Mouse (Mus musculus) embryo, embryonic 11 days (tissue): ENCODE results near the gene Zmynd10.
A peak's percentile ranks its signal among the peaks of the same experiment; 100 is the strongest.
"Not testable (repeated sequence)": the region's sequence is repeated elsewhere in the genome, so short reads cannot be mapped to it uniquely, and the experiment has no call there.

Source experiments
- DNase-seq: peaks from one replicate; pipeline ENCODE4 v3.0.0-alpha.2; 2015

The Zmynd10 gene

DNA sequence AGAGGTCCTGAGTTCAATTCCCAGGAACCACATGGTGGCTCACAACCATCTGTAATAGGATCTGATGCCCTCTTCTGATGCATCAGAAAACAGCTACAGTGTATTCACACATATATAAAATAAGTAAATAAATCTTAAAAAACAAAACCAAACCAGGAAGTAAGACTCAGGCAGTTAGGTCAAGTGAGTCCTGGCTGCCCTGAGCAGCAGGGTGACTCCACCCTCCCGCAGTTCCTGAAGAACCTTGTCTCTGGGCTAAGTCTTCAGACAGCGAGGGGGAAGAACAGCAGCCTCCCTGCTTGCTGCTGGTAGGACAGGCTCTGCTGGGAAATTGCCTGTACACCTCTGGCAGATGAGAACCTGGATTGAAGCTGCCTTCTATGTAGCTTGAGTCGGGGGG, 9.2 kb downstream of the Zmynd10 start:
- DNase-seq, result no peak

DNA sequence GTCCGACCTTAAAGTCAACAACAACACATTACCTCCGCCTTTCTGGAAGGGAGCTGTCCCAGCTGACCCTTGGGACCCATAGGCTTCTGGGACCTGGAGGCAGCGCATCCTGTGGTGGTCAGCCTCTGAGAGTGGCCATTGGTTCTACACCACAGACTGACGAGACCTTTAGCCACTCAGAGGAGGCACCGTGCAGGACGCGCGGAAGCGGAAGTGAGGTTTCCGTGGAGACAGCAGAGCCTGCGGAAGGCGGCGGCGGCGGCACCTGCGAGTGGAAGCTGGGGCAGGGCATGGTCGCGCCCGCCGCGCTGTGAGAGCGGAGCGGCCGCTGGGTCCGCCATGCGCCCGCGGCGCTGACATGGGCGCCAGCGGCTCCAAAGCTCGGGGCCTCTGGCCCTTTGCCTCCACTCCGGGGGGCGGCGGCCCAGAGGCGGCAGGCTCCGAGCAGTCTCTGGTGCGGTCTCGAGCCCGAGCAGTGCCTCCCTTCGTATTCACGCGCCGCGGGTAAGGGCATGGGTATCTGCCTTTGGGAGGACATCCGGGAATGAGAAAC, 16.0 kb downstream of the Zmynd10 start, which contains the start of gene Tusc2:
Tusc2 (plus strand) TSS at position 227 of the 553 bp plus-strand sequence.
- peak; percentile 96 for DNase-seq

DNA sequence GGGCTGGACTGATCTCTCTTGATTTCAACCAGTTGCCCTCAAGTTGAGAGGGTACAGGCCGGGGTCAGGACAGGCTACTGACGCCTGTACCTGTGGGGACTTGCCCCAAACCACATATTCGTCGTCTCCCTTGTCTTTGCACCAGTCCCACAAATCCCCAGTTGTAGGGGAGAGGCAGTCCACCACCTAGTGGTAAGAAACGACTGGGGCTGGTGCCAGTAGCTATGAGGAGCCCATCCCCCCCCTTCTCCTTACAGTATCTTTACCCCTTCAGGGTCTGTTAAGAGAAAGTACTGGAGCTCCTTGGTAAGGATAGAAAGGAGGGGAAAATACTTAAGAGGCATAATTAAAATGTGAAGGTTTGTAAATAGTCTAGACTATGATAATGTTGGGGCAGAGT, 18.5 kb downstream of the Zmynd10 start:
- DNase-seq, result not testable (repeated sequence)

DNA sequence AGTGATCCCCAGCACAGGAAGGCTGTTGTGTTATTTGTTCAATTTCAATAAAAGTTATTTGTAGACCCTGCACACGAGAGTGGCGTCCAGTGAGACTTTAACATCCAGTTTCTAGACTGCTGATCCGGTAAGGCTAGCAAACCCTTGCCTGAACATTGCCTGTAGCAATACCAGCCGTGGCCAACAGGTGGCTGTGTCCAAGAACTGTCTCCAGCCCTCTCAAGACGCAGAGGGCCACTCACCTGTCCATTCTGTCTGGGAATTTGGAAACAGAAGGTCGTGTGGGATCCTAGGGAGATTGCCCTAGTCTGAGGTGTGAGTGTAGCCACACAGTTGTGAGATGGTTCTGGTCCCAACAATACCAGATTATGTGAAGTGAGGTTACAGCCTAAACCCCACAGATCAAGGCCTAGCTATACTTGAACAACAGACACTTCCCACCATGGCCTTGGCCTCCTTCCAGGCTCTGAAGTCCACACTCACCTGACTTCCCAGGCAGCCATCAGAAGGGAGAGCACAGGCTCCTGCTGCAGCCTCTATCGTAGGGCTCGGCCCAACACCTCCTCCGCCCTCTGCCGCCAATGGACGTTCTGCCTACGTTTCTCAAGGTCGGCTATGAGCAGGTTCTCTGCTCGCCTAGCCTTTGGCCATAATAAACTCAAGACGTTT, 19.1 kb downstream of the Zmynd10 start:
- DNase-seq, result peak; percentile 81

DNA sequence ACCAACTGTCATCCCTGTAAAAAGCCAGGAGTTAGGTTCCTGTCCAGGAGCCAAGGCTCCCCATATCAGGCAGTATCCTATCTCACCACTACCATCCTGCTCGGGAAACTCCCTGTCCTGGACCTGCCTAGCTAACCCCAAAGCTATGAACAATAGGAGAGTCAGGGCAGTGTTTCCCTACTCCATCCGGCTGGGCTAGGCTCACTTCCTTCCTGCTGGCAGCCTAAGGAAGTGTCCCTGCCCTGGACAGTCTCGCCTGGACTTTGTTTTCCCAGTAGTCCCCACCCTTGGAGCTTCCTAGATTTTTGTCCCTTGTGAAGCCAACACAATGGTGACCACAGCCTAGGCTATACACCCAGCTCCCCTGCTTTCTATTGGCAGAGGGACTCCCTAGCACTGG, 19.8 kb downstream of the Zmynd10 start:
- no peak for DNase-seq

DNA sequence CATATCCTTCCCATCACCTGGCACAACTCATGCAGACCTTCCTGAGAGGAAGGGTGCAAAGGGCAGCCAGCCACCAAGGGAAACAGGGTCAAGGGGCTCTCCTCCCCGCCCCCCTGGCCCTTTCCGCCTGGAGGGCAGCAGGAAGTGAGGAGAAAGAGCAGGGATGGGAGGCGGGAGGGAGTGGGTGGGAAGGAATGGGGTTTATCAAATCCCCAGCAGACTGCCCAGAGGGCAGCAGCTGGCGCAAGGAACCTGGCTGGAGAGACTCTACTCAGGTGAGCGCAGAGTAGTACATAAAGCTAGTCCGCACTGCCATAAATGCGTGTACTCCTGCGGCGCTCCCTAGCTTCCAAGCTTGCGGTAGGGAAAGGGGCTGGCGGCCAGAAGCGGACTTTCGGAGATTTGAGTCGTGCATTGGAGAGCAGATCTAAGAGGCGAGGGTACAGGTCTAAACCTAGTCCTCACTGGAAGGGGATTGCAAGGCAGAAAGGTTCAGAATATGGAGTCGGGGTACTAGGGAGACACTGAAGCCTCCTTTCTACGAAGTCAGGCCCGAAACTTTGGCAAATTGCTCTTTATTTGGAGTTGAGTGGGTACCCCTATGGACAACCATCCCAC, 20.7 kb downstream of the Zmynd10 start, which contains the start of gene Hyal2:
Hyal2 (plus strand) TSS at position 244 of the 618 bp plus-strand sequence.
- peak; percentile 30 for DNase-seq

DNA sequence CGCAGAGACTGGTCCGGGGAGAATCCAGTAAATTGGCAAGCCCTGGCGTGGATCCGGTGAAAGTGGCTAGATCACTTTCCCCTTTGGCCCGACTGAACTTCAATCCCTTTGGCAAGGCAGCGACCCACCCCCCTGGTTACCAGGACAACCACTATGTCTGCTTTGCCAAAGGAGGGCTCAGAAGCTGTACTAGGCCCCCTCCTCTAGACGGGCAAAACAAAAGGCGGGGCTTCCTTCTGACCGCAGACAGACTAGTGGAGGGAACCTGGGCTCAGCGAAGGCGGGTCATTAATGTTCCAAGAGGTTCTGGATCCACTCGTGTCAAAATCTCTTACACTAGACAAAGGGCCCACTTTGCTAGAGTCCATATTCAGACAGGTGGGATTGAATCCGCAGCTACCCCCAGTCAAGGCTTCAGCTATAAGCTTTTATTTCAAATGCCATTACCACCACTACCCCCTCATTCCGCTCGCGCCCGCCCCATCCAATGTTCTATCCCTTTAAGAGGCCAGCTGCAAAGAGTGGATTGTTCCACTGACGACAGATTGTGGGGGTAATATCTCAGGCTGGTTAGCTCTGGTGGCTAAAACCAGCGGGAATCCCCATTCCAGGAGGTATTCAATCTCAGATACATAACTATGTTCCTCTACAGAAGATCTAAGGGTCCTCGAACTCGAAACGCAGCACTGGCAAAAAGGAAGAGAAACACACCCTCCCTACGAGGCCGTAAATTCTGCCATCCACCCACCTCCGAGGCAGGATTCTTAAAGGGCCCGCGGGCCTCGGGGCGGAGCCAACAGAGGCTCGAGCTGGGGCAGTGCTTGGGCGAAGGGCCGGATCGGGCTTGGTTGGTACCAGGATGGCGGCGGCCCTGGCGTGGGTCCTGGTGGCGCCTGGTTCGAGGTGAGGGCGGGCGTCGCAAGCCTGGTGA, 21.5 kb downstream of the Zmynd10 start:
- peak; percentile 95 for DNase-seq

DNA sequence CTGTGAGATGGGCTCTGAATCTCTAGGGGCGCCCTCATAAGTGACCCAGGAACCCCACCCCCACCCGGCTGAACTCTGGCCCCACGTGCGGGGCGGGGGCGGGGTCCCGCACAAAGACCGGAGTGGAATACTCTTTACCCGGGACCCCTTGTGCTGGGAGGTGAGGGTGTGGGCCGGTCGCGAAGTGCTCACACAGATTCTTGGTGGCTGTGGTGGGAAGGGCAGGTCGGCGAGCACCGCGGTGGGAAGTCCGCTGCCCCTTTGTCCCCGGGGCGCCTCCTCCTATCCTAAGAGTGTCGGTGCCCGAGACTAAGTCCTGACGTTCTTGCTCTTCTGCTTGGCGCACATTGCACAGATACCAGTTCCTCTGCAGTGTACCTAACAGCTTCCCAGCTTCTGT, 22.2 kb downstream of the Zmynd10 start:
- no peak for DNase-seq

DNA sequence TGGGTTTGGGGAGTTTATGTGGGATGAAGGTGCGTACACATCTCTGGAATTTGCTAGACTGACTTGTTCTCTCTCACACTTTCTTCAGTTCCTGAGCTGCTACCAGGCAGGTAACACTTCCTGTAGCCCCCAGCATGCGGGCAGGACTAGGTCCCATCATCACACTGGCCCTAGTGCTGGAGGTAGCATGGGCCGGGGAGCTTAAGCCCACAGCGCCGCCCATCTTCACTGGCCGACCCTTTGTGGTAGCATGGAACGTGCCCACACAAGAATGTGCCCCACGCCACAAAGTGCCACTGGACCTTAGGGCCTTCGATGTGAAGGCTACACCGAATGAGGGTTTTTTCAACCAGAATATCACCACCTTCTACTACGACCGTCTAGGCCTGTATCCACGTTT, 22.9 kb downstream of the Zmynd10 start:
- DNase-seq, result no peak

DNA sequence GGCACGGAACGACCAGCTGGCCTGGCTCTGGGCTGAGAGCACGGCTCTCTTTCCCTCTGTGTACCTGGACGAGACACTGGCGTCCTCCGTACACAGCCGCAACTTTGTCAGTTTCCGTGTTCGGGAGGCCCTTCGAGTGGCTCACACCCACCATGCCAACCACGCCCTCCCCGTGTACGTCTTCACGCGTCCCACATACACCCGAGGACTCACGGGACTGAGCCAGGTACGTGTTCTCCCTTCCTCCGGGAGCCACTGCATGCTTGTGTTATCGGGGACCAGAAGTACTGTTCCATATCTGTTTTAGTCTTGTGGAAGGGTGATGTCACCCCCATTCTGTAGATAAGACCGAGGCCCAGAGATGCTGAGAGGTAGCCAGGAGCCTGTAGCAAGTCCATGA, 23.7 kb downstream of the Zmynd10 start:
- DNase-seq, result no peak

DNA sequence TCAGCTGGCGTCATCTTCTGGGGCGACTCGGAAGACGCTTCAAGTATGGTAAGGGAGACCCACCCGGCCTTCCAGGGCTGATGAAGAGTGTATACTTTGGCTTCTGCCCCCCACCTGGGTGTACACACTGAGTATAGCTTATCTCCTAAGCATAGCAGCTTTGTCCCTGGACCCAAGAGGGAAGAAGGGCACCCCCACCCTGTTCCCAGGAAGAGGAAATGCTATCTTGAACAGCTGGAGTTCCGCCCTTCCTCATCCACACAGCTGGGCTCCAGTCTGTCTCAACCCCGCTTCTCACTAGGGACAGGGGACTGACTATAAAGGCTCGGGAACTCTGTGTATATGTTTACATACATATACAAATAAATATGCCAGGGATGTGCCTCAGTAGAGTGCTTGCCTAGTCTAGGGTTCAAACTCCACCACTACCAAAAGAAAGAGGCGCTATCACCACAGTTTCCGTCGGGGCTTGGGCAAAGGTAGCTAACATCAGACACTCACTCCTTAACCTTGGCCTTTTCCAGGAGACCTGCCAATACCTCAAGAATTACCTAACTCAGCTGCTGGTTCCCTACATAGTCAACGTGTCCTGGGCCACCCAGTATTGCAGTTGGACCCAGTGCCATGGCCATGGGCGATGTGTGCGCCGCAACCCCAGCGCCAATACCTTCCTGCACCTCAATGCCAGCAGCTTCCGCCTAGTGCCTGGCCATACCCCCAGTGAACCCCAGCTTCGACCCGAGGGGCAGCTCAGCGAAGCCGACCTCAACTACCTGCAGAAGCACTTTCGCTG, 24.6 kb downstream of the Zmynd10 start:
- DNase-seq, result no peak

DNA sequence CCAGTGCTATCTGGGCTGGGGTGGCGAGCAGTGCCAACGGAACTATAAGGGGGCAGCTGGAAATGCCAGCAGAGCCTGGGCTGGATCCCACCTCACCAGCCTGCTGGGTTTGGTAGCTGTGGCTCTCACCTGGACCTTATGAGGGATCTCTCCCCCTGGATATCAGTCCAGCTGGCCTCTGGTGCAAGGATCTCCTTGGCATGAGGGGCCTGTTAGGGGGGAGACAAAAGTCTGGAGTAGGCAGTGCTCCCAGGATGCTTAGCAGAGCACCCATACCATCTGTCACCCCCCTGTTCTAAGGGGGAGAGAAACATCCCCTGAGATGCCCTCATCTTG, 25.2 kb downstream of the Zmynd10 start:
- DNase-seq, result no peak

DNA sequence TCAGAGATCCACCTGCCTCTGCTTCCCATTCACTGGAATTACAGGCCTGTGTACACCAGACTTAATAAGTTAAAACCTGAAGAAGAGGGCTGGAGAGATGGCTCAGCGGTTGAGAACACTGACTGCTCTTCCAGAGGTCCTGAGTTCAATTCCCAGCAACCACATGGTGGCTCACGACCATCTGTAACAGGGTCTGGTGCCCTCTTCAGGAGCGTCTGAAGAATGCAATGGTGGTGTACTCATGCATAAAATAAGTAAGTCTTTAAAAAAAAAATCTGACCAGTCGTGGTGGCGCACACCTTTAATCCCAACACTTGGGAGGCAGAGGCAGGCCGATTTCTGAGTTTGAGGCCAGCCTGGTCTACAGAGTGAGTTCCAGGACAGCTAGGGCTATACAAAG, 26.7 kb downstream of the Zmynd10 start:
- DNase-seq, result not testable (repeated sequence)

DNA sequence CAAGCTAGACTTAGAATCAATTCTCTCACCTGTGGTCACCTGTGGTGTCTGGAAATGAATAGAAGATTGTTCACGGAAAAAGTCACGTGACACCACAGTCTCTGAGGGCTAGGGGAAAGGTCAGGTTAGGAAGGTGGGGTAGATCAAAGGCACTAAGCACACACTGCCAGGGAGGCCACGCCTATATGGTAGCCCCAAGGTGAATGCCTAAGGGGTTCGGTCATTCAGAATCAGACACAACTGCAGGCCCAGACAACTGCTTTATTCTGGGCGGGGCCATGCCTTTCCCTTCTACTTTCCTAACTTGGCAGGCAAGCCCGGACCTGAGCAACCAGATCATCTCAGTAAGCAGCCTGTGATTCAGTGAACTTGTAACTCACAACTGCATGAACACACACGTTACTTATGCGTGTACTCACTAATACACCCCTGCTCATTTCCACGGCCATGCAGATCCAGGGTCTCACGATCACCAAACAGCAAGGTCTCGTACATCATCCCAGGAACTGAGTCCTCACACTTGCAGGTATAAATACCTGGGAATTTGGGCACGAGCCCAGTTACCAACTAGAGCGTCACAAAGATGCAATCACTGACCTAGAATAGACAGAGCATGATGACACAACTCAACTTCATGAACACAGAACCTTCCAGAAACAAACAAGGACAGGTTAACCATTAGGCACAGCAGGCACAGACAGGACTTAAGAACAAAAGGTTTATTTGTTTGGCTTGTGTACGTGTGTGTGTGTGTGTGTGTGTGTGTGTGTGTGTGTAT, 28.7 kb downstream of the Zmynd10 start:
- DNase-seq, result no peak

DNA sequence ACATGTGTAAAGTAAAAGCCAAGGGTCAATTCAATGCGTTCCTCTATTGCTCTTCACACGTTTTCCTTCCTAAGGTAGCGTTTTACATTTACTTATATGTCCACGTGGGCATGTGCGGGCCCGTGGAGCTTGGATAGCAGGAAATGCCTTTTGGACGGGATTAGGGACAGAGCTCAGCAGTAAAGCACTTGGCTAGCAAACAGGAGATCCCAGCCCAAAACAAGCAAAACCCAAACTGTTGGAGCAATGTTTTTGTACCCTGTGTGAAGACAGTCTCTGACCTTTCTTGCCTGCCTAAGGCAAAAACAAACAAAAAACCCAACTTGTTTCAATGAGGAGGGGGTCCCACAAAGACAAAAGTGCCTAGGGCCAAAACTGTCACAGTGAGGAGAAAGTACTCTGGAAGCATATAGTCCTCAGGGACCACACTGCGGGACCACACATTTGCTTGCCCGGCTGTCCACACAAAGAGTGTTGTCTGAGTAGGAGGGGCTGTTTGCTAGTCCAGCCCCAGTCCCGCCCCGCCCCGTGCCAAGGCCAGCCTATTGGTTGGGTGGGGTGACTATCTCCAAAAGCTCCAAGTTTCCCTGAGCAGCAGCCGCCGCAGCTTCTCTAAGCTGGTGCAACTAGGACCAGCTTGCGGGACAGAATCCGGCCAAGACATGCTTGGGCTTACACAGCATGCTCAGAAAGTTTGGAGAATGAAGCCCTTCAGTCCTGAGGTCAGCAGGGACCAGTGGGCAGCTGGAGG, 29.4 kb downstream of the Zmynd10 start, which contains the start of gene Hyal1:
Hyal1 (plus strand) TSS at position 571 of the 751 bp plus-strand sequence.
- peak; percentile 91 for DNase-seq

DNA sequence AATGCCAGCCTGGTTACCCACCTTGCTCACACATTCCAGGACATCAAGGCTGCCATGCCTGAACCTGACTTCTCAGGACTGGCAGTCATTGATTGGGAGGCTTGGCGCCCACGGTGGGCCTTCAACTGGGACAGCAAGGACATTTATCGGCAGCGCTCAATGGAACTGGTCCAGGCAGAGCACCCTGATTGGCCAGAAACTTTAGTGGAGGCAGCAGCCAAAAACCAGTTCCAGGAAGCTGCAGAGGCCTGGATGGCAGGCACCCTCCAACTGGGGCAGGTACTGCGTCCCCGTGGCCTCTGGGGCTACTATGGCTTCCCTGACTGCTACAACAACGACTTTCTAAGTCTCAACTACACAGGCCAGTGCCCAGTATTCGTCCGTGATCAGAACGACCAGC, 30.8 kb downstream of the Zmynd10 start:
- no peak for DNase-seq

DNA sequence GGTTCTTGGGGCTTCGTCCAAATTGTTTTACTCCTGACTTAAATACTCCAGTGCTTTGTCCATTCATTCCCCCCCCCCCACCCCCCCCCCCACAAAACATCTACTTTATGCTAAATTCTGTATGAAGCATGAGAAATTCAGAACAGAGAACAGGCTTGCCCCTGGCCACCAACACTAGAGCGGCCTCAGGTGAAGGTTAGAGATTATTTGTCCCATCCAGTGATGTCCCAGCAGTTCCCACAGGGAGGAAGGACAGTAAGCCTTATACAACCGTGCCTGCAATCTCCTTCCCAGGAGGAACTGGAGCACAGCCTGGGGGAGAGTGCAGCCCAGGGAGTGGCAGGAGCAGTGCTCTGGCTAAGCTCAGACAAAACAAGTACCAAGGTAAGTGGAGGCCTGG, 31.5 kb downstream of the Zmynd10 start, which contains the start of gene Naa80:
Naa80 (plus strand) TSS at position 301 of the 400 bp plus-strand sequence.
- no peak for DNase-seq

DNA sequence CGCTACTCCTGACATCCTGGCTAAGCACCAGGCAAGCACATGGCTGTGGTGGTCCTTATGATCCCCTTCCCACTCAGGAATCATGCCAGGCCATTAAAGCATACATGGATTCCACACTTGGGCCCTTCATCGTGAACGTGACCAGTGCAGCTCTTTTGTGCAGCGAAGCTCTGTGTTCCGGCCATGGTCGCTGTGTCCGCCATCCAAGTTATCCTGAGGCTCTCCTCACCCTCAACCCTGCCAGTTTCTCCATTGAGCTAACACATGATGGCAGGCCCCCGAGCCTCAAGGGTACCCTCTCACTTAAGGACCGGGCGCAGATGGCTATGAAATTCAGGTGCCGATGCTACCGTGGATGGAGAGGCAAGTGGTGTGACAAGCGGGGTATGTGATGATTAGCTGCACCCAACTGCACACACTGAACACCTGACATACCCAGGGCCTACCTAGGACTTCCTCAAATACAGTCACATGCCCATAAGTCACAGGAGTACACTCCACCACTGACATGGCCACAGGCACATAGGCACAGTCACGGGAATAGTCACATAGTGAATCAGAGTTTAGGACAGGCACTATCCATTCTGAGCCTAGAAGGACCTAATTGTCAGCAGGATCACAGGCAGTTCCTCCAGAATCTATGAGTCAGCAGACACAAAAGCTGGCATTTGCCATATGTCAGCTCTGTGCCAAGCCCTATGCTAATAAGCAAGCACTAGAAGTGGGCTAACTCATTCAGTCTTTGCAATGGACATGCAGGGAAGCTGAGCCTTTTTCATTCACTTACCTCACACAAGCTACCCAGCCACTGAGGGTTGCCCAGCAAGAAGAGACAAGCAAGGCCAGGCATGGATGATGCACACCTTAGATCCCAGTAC, 32.2 kb downstream of the Zmynd10 start:
- DNase-seq, result no peak

DNA sequence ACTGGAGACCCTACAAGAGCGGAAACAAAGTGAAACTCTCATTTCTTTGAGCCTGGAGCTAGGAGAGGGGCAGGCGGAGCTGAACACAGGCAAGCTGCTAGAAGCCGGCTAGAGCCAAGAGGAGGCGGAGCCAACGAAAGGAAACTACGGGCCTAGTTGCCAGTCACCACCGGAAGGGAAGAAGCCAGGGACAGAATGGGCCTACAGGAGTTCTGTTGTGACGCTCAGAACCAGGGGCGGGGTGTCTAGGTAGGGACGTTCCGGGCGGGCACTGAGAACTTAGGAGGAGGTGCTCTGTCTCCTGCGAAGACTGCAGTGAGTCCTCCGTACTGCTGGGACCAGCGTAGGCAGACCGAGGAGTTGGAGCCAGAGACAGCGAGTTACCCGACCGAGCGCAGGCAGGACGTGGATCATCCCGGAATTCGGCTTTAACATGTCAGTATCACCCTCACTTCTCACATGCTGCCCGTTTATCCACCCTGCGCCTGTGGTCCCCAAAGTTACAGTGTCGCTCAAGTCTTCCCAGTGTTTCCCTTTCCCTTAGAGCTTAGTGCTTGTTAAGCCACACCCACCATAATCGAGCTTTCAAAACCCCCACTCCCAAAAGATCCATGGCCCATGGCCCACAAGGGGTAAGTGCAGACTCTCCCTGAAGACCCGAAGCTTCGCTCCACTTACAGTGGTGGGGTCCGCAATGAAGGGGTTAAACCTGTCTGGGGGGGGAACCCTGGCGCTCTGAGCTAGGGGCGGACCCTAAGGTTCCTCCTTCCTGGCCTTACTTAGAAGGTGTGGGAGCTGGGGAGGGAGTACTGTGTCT, 33.6 kb downstream of the Zmynd10 start, which contains the start of gene Hyal3:
Hyal3 (plus strand) TSS at position 318 of the 817 bp plus-strand sequence.
- DNase-seq, result peak; percentile 91
